Mouse (Mus musculus) brain, embryonic 14.5 days (tissue): ENCODE measurements at regions not wholly inside any gene's neighbourhood (a gene's known extent, or its start where the extent isn't known, plus 50 kb on each side); places are given as distances from the start of the nearest gene placed in this dataset.

Experiments used
- CTCF ChIP-seq: fragments of 200-500 bp; IDR thresholded peaks from 2 replicates; pipeline ENCODE4 v1.5.1; 2012; ENCODE audit warnings: inconsistent platforms, mild to moderate bottlenecking, moderate library complexity, borderline replicate concordance; ENCODE audit not compliant: insufficient read depth, insufficient read length; ENCODE audit errors: extremely low read depth
- POLR2A ChIP-seq: fragments of 200-500 bp; IDR thresholded peaks from 2 replicates; pipeline ENCODE4 v1.6.1; 2012; ENCODE audit warnings: mild to moderate bottlenecking, inconsistent platforms, borderline replicate concordance; ENCODE audit not compliant: poor library complexity, insufficient read depth, insufficient read length, severe bottlenecking; ENCODE audit errors: extremely low read depth

DNA sequence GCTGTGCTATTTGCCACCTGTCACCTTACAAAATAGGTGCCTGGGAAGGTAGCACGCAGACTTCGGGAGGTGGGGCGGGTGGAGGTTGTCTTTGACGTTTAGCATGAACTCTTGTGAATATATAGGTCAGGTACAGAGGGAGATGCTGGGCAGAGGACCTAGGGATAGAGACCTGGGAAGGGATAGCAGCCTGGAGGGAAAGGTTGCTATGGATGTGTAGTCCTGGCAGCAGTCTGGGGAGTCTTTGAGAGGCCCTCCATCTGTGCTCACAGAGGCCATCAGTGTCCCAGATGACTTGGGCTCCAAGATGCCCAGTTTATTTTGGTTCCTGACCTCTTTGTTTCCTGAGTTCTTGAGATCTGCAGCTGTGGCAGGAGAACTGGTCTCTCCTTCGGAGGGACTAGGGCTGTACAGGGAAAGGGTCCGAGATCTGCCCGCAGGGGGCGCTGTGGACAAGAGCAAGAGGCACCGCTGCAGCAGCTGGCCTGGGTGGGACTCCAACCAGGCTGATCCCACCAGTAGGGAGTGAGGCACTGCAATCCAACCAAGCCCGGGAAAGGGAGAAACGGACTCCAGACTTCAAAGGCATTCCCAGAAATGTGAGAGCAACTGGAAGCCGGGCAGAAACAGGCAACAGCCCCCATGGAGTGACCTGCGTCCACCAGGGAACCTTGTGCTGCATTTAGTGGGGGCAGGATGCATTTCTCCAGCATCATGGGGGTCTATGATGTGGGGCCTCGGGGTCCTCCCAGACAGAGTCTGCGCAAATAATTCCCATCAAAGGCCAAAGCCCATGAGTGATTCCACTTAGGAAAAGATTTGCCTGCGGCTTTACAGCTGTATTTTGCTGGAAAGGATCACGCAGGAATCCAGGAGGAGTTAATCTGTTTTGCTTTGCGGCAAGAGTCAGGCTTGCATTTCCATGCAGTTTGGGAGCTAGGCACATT, 145.8 kb downstream of the Uaca start:
- TF ChIP-seq CTCF (peak; percentile 95), POLR2A (no peak)
